Mouse (Mus musculus): ENCODE data around the gene Tnni1. TPM values are rescaled to one million over a fixed set of nuclear protein-coding genes. Genes with fewer than 3 reads are reported as not detected.

The Tnni1 gene
- total RNA-seq (2014; rRNA removed) (2.2 TPM in 1 of 2 replicates, not detected in the other), polyA plus RNA-seq (2015; fragmentation: Nextera tagmentation; extraction: Ambion mirVana) (0.57 and 0.70 TPM in 2 replicates)

- H3K4me1 ChIP-seq (ENCODE audit: insufficient read depth, low read length) = 0 out of 2 replicates have a peak, but pooled peaks cover 6% of the 10 kb centered on the region
- H3K4me2 ChIP-seq (ENCODE audit: low read depth, low read length, poor library complexity, severe bottlenecking) = no peak within 1 kb of the TSS
- no peak within 1 kb of the TSS for H3K9ac ChIP-seq (replicated peaks; ENCODE audit: low read length, poor library complexity, severe bottlenecking)
- no peak within 1 kb of the TSS for H3K4me3 ChIP-seq (ENCODE audit: low read depth, low read length)
- DNase-seq (ENCODE audit: low spot score) (no peak), ATAC-seq (ENCODE audit: low FRiP score) (no peak)
- H3K9me3 ChIP-seq (ENCODE audit: low read length) = no peaks in the 10 kb centered on the region
- no peaks in the 10 kb centered on the region for H3K27me3 ChIP-seq (ENCODE audit: insufficient read depth, low read length)
- no peaks in the 10 kb centered on the region for H3K36me3 ChIP-seq (ENCODE audit: insufficient read depth, low read length)
- 26% methylated on average over 22 of the region's 22 CpGs for WGBS
- no peak for TF ChIP-seq CTCF (IDR thresholded peaks at IDR 0.05)
- no peak within 1 kb of the TSS for H3K27ac ChIP-seq (ENCODE audit: low read depth, low read length)
These were observed at the start of gene Tnni1 for GRCm38 (mm10) chr1:135778780-135779535. TSS of gene Tnni1 (plus strand) at chr1:135779434.

GRCm38 (mm10) chr1:135729821-135730220, 49.4 kb upstream of the Tnni1 start:
- H3K9me3 ChIP-seq (ENCODE audit: low read length) = no peaks in the 10 kb centered on the region
- ATAC-seq (ENCODE audit: low FRiP score) (no peak), DNase-seq (ENCODE audit: low spot score) (no peak)
- H3K4me1 ChIP-seq (ENCODE audit: insufficient read depth, low read length) = no peaks in the 10 kb centered on the region
- WGBS = 36% methylated on average over 4 of the region's 4 CpGs
- peak overlapping the region; percentile 41 for H3K4me3 ChIP-seq (ENCODE audit: low read depth, low read length)
- no peak overlapping the region for H3K27ac ChIP-seq (ENCODE audit: low read depth, low read length)
- no peaks in the 10 kb centered on the region for H3K27me3 ChIP-seq (ENCODE audit: insufficient read depth, low read length)
- H3K36me3 ChIP-seq (ENCODE audit: insufficient read depth, low read length) = no peaks in the 10 kb centered on the region
- no peak overlapping the region for H3K9ac ChIP-seq (replicated peaks; ENCODE audit: low read length, poor library complexity, severe bottlenecking)
- H3K4me2 ChIP-seq (ENCODE audit: low read depth, low read length, poor library complexity, severe bottlenecking) = peak overlapping the region; percentile 85
- no peak for TF ChIP-seq CTCF (IDR thresholded peaks at IDR 0.05)

GRCm38 (mm10) chr1:135730296-135730695, 48.9 kb upstream of the Tnni1 start:
- H3K9me3 ChIP-seq (ENCODE audit: low read length) = no peaks in the 10 kb centered on the region
- no peak overlapping the region for H3K27ac ChIP-seq (ENCODE audit: low read depth, low read length)
- H3K27me3 ChIP-seq (ENCODE audit: insufficient read depth, low read length) = no peaks in the 10 kb centered on the region
- H3K36me3 ChIP-seq (ENCODE audit: insufficient read depth, low read length) = no peaks in the 10 kb centered on the region
- DNase-seq (ENCODE audit: low spot score) (no peak), ATAC-seq (ENCODE audit: low FRiP score) (no peak)
- no peak for TF ChIP-seq CTCF (IDR thresholded peaks at IDR 0.05)
- no peaks in the 10 kb centered on the region for H3K4me1 ChIP-seq (ENCODE audit: insufficient read depth, low read length)
- H3K4me2 ChIP-seq (ENCODE audit: low read depth, low read length, poor library complexity, severe bottlenecking) = 0 out of 2 replicates have a peak overlapping the region, but pooled peaks have one; percentile 9
- no peak overlapping the region for H3K4me3 ChIP-seq (ENCODE audit: low read depth, low read length)
- WGBS = 63% methylated on average over 3 of the region's 3 CpGs
- no peak overlapping the region for H3K9ac ChIP-seq (replicated peaks; ENCODE audit: low read length, poor library complexity, severe bottlenecking)

GRCm38 (mm10) chr1:135731393-135731792, 47.8 kb upstream of the Tnni1 start:
- no peak overlapping the region for H3K9ac ChIP-seq (replicated peaks; ENCODE audit: low read length, poor library complexity, severe bottlenecking)
- no peak for TF ChIP-seq CTCF (IDR thresholded peaks at IDR 0.05)
- ATAC-seq (ENCODE audit: low FRiP score) (no peak), DNase-seq (ENCODE audit: low spot score) (no peak)
- no peak overlapping the region for H3K4me2 ChIP-seq (ENCODE audit: low read depth, low read length, poor library complexity, severe bottlenecking)
- H3K36me3 ChIP-seq (ENCODE audit: insufficient read depth, low read length) = no peaks in the 10 kb centered on the region
- no peaks in the 10 kb centered on the region for H3K27me3 ChIP-seq (ENCODE audit: insufficient read depth, low read length)
- H3K27ac ChIP-seq (ENCODE audit: low read depth, low read length) = no peak overlapping the region
- no peaks in the 10 kb centered on the region for H3K9me3 ChIP-seq (ENCODE audit: low read length)
- no peaks in the 10 kb centered on the region for H3K4me1 ChIP-seq (ENCODE audit: insufficient read depth, low read length)
- 77% methylated on average over 7 of the region's 7 CpGs for WGBS
- H3K4me3 ChIP-seq (ENCODE audit: low read depth, low read length) = no peak overlapping the region

- Histone ChIP-seq H3K27ac (ENCODE audit: low read depth, low read length) (no peak overlapping the region), H3K27me3 (ENCODE audit: insufficient read depth, low read length) (no peaks in the 10 kb centered on the region), H3K9ac (replicated peaks; ENCODE audit: low read length, poor library complexity, severe bottlenecking) (no peak overlapping the region), H3K36me3 (ENCODE audit: insufficient read depth, low read length) (no peaks in the 10 kb centered on the region), H3K4me1 (ENCODE audit: insufficient read depth, low read length) (no peaks in the 10 kb centered on the region), H3K4me3 (ENCODE audit: low read depth, low read length) (no peak overlapping the region), H3K9me3 (ENCODE audit: low read length) (no peaks in the 10 kb centered on the region), H3K4me2 (ENCODE audit: low read depth, low read length, poor library complexity, severe bottlenecking) (no peak overlapping the region)
- no peak for TF ChIP-seq CTCF (IDR thresholded peaks at IDR 0.05)
- ATAC-seq (ENCODE audit: low FRiP score) (no peak), DNase-seq (ENCODE audit: low spot score) (peak; percentile 28)
- 42% methylated on average over 11 of the region's 11 CpGs for WGBS
These were observed 47.1 kb upstream of the Tnni1 start for GRCm38 (mm10) chr1:135731897-135732684.

Measured in midbrain, postnatal 0 days (tissue).